Mouse (Mus musculus): ENCODE measurements around the gene Limd1. TPM values are rescaled to one million over a fixed set of nuclear protein-coding genes. Genes with fewer than 3 reads are reported as not detected.

The Limd1 gene
- 33.8 and 43.9 TPM in 2 replicates for polyA plus RNA-seq (2012; rRNA removed; ENCODE audit: low replicate concordance)

GRCm38 (mm10) chr9:123478586-123479195 is at the start of gene Limd1:
Gene Limd1 (plus strand): TSS chr9:123478706.

DNA sequence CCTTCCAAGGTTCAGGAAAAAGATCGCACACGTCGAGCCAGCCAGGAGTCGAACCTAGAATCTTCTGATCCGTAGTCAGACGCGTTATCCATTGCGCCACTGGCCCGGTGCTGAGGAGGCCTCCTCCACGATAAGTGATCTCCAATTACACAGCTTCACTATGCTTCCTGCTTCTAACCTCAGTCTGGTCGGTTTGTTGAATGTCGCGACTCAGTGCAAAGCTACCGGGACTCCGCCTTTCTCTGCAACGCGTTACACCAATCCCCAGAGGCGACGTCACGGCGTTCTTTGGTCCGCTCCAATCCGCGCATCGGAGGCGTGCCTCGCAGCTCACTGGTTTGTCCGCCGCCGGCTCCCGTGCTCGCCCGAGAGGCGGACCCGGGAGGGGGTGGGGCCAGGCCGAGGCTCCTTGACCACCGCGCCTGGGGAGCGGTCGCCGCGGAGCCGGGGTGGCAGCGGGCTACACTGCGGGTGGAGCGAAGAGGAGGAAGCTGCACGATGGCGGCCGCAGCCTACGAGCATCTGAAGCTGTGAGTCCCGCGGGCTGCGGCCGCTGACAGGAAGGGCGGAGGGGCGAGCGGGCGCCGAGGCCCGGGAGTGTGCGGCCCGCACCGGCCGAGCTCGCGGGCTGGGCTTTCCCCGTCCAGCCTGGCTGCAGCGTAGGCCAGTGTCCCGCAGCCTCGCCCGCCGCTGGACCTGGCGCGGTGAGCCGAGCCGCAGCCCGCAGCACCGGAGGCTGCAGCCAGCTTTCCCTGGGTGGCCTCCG is 51.1 kb downstream of the Limd1 start, which contains the start of gene Sacm1l:
TSS of gene Sacm1l (plus strand) at position 368 of the 766 bp plus-strand sequence.

Other genes with a start within 250 kb of the Limd1 start
- gene Tmem158, start 217.9 kb upstream of the Limd1 start, polyA plus RNA-seq (2012; rRNA removed; ENCODE audit: low replicate concordance), result 23.6 and 62.7 TPM in 2 replicates
- 154 and 722 TPM in 2 replicates for gene Lars2, start 111.8 kb upstream of the Limd1 start, polyA plus RNA-seq (2012; rRNA removed; ENCODE audit: low replicate concordance)
- 1.2 and 1.8 TPM in 2 replicates for gene Sacm1l, start 51.1 kb downstream of the Limd1 start, polyA plus RNA-seq (2012; rRNA removed; ENCODE audit: low replicate concordance)
- 1.00 and 1.3 TPM in 2 replicates for gene Slc6a20b, start 153.9 kb downstream of the Limd1 start, polyA plus RNA-seq (2012; rRNA removed; ENCODE audit: low replicate concordance)
- 1.6 and 2.9 TPM in 2 replicates for gene Ccr9, start 199.7 kb downstream of the Limd1 start, polyA plus RNA-seq (2012; rRNA removed; ENCODE audit: low replicate concordance)
- gene Slc6a20a, start 200.2 kb downstream of the Limd1 start, polyA plus RNA-seq (2012; rRNA removed; ENCODE audit: low replicate concordance), result 191 and 196 TPM in 2 replicates
- gene Lztfl1, start 239.0 kb downstream of the Limd1 start, polyA plus RNA-seq (2012; rRNA removed; ENCODE audit: low replicate concordance), result 0.05 and 0.42 TPM in 2 replicates

Measured in duodenum, adult 2 months (tissue).